Mouse (Mus musculus): ENCODE data around the gene Shb. TPM values are rescaled to one million over a fixed set of nuclear protein-coding genes. Genes with fewer than 3 reads are reported as not detected.

The Shb gene
- total and polyA plus RNA-seq, 3 experiments: 7.7 to 15.5 (median 8.6) TPM

DNA sequence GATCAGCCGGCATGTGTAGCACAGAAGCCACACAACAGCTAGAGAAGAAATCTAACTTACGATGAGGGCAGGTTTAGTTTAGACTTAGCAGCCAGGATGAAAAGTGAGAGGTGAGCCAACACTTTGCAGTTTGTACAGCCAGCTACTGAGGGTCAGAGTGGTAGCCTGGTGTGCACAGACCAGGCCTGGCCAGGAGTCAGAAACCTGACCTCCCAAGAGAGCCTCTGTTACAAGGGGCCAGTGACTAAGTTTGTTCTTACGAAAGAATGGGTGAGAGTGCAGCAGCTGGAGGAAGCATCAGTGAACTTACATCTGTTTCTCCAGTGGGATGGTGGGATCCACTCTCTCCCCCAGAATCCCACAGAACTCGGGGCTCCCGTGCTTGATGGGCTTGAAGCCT lies 85.1 kb downstream of the Shb start:
- H3K9me3 ChIP-seq (replicated peaks; ENCODE audit: low read length): no peaks in the 10 kb centered on the region
- no peak overlapping the region for H3K4me2 ChIP-seq (ENCODE audit: insufficient read depth, low read depth, poor library complexity, severe bottlenecking)
- H3K9ac ChIP-seq (ENCODE audit: insufficient read depth, low read depth): no peak overlapping the region
- H3K4me3 ChIP-seq (replicated peaks in 1 of 3; ENCODE audit: low read depth in 2 of 3, low read length in 2 of 3, poor library complexity in 1 of 3): no peak overlapping the region
- in situ Hi-C loops (cut with MboI; ENCODE audit: low pct_ligation_motif_present, low pct_unique_long_range_greater_than_20kb, low sequenced_read_pairs) (no loop called here), dilution Hi-C loops (cut with MboI; ENCODE audit: extremely low pct_ligation_motif_present, extremely low pct_unique_long_range_greater_than_20kb, low sequenced_read_pairs) (no loop called here)
- no peaks in the 10 kb centered on the region for H3K27me3 ChIP-seq (replicated peaks)
- TF ChIP-seq USF1 (IDR thresholded peaks at IDR 0.05; ENCODE audit: low read depth, low read length) (no peak), MYC (IDR thresholded peaks at IDR 0.05; ENCODE audit: low read depth, low read length) (no peak), RAD21 (IDR thresholded peaks at IDR 0.05; ENCODE audit: low read depth, low read length) (no peak), EP300 (IDR thresholded peaks at IDR 0.05; ENCODE audit: low read length) (no peak), MAFK (IDR thresholded peaks at IDR 0.05; ENCODE audit: insufficient replicate concordance, low read length) (no peak), ZNF384 (IDR thresholded peaks at IDR 0.05; ENCODE audit: low read depth, low read length) (no peak)
- H3K36me3 ChIP-seq (replicated peaks in 1 of 2; ENCODE audit: control insufficient read depth in 1 of 2, insufficient read depth in 1 of 2, low read length in 1 of 2): peaks cover 22 to 95% of the 10 kb centered on the region in 2 experiments
- DNase-seq (ENCODE audit: extremely low read depth): no peak
- no peaks in the 10 kb centered on the region for H3K79me2 ChIP-seq (replicated peaks; ENCODE audit: control insufficient read depth, extremely low read depth, insufficient read depth, poor library complexity, severe bottlenecking)
- H3K27ac ChIP-seq (ENCODE audit: insufficient read depth, low read depth): no peak overlapping the region
- peaks cover 26 to 53% of the 10 kb centered on the region in 2 experiments for H3K4me1 ChIP-seq (ENCODE audit: control insufficient read depth in 1 of 2, insufficient read depth in 2 of 2)

DNA sequence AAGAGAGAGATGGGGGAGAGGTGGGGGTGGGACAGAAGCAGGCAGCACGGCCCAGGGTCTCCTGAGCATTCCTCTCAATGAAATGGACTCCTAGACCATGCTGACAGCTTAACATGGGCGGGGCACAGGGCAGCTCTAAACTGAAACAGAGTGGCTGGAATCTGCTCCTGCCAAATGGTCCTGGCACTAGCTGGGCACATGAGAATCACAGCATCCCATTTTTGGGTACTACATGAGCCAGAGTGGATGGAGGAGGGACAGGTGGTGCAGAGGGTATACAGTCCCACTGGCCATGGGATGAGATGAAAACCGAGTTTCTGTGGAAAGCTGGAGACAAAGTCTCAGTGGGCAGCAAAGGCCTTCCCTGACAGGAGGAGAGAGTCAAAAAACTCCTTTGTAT lies 87.0 kb downstream of the Shb start:
- Histone ChIP-seq H3K36me3 (replicated peaks in 1 of 2; ENCODE audit: control insufficient read depth in 1 of 2, insufficient read depth in 1 of 2, low read length in 1 of 2) (peaks cover 28 to 95% of the 10 kb centered on the region in 2 experiments), H3K79me2 (replicated peaks; ENCODE audit: control insufficient read depth, extremely low read depth, insufficient read depth, poor library complexity, severe bottlenecking) (no peaks in the 10 kb centered on the region), H3K4me2 (ENCODE audit: insufficient read depth, low read depth, poor library complexity, severe bottlenecking) (no peak overlapping the region), H3K9me3 (replicated peaks; ENCODE audit: low read length) (no peaks in the 10 kb centered on the region), H3K27me3 (replicated peaks) (no peaks in the 10 kb centered on the region), H3K27ac (ENCODE audit: insufficient read depth, low read depth) (no peak overlapping the region), H3K9ac (ENCODE audit: insufficient read depth, low read depth) (no peak overlapping the region), H3K4me1 (ENCODE audit: control insufficient read depth in 1 of 2, insufficient read depth in 2 of 2) (peaks cover 26 to 53% of the 10 kb centered on the region in 2 experiments), H3K4me3 (replicated peaks in 1 of 3; ENCODE audit: low read depth in 2 of 3, low read length in 2 of 3, poor library complexity in 1 of 3) (no peak overlapping the region)
- TF ChIP-seq KAT2A (IDR thresholded peaks at IDR 0.05; ENCODE audit: insufficient replicate concordance, low read length) (no peak), TCF12 (IDR thresholded peaks at IDR 0.05; ENCODE audit: low read depth, low read length) (no peak), MXI1 (IDR thresholded peaks at IDR 0.05; ENCODE audit: low read depth, low read length) (no peak), ZC3H11A (IDR thresholded peaks at IDR 0.05; ENCODE audit: low read depth, low read length) (no peak), JUN (IDR thresholded peaks at IDR 0.05; ENCODE audit: insufficient read depth, low read depth, low read length) (no peak), MYC (IDR thresholded peaks at IDR 0.05; ENCODE audit: low read depth, low read length) (no peak), EP300 (IDR thresholded peaks at IDR 0.05; ENCODE audit: low read length) (no peak), MAFK (IDR thresholded peaks at IDR 0.05; ENCODE audit: insufficient replicate concordance, low read length) (no peak), USF2 (conservative IDR thresholded peaks at IDR 0.05; ENCODE audit: low read depth, low read length) (no peak), UBTF (IDR thresholded peaks at IDR 0.05; ENCODE audit: low read depth, low read length) (no peak), CHD1 (IDR thresholded peaks at IDR 0.05; ENCODE audit: low read depth, low read length) (no peak), MAZ (IDR thresholded peaks at IDR 0.05; ENCODE audit: low read depth, low read length) (no peak), ETS1 (conservative IDR thresholded peaks at IDR 0.05; ENCODE audit: low read depth, low read length) (no peak), CHD2 (IDR thresholded peaks at IDR 0.05; ENCODE audit: low read length) (no peak), MAX (IDR thresholded peaks at IDR 0.05; ENCODE audit: low read length) (no peak), IRF4 (IDR thresholded peaks at IDR 0.05; ENCODE audit: low read depth, low read length) (no peak)
- dilution Hi-C loops (cut with MboI; ENCODE audit: extremely low pct_ligation_motif_present, extremely low pct_unique_long_range_greater_than_20kb, low sequenced_read_pairs): no loop called here
- in situ Hi-C loops (cut with MboI; ENCODE audit: low pct_ligation_motif_present, low pct_unique_long_range_greater_than_20kb, low sequenced_read_pairs): no loop called here
- no peak for DNase-seq (ENCODE audit: extremely low read depth)

Data from CH12.LX (cell line).